Mouse (Mus musculus): ENCODE measurements around the gene Cdx2.
A peak's percentile ranks its signal among the peaks of the same experiment; 100 is the strongest.

Cdx2 gene

DNA sequence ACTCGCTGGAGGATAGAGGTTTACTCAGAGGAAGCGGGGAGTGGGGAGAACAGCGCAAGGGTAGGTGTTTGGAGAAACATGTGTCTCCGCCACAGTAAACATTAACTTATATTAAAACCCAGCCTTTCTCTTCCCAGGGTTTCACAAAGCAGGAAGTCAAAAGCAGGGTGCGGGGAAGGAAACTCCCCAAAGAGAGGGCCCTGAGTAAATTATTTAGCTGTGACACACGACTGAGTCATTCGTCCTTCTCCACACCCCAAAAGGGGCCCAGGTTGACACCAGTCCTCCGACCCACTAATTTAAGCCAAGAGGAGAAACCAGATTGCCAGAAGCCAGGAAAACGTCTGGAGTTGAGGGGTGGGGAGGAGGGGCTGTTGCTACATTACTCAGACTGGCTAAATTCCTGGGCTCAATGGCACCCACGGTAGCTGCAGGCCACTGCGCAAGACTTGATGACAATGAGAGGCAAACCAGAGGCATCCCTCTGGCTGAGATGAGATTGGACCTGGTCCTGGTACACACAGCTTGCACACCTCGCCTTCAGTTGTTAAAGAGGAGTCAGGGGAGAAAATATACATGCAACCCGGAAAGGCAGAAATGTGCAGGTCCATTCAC is 14.5 kb downstream of the Cdx2 start:
- DNase-seq (ENCODE audit: low spot score), result peak; percentile 36

GRCm38 (mm10) chr5:147291764-147292505 is 15.1 kb downstream of the Cdx2 start:
- DNase-seq (ENCODE audit: low spot score), result no peak

- no peak for DNase-seq (ENCODE audit: low spot score)
Measured at GRCm38 (mm10) chr5:147284365-147284764, 22.7 kb downstream of the Cdx2 start.

GRCm38 (mm10) chr5:147277547-147277925 is 29.5 kb downstream of the Cdx2 start:
- no peak for DNase-seq (ENCODE audit: low spot score)

DNA sequence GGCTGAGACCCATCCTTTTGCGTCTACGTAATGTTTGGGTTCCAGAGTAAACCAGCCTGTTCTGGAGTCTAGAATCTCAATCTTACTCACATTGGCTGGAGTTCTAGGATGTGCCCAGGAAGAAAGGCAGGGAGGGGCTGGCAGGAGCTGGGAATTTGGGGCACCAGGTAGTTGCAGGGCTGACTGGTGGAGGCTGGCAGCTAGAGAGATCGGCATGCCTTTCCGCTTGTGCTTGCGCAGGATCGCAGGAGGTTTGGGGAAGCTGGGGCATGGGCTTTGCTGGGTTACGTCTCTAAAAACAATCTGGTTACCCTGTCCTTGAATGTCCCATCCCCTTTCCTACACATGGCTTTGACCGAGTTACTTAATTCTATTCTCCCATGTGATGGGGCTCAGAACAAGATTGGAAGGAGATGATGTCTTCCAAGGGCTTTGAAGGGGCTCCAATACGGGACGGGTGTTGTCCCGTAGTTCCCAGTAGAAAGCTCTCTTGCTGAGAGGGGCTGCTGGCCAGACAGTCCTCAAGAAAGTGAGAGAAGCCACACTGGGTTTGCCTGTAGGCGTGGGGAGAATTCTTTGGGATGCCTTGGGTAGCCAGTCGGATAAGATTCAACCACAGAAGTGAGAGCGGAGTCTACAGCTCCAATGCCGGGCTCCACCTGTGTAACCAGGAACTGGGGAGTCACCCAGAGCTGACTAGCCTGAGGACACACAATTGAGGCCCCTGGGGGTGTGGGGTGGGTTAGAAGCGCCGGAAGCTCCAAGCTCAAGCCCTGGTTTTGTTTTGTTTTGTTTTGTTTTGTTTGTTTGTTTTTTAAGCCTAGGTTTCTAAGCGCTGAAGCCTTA is 30.1 kb downstream of the Cdx2 start:
- DNase-seq (ENCODE audit: low spot score), result no peak

DNA sequence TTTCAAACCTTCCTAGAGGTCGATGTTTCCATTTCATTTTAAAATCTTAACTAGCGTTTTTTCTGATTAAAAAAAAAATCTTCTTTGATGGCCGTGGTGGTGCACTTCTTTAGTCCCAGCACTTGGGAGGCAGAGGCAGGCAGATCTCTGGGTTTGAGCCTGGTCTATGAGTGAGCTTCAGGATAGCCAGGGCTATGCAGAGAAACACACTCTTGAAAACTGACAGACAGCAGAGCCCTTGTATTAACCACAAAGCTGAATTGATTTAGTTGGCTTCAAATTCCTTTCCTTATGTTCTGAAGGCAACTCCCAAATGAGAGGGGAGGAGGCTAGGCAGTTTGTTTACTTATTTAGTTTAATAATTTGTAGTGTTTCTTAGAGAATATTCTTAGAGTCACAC is 31.3 kb downstream of the Cdx2 start:
- no peak for DNase-seq (ENCODE audit: low spot score)

- DNase-seq (ENCODE audit: low spot score), result no peak
Measured at GRCm38 (mm10) chr5:147274174-147275141, 32.6 kb downstream of the Cdx2 start.

DNA sequence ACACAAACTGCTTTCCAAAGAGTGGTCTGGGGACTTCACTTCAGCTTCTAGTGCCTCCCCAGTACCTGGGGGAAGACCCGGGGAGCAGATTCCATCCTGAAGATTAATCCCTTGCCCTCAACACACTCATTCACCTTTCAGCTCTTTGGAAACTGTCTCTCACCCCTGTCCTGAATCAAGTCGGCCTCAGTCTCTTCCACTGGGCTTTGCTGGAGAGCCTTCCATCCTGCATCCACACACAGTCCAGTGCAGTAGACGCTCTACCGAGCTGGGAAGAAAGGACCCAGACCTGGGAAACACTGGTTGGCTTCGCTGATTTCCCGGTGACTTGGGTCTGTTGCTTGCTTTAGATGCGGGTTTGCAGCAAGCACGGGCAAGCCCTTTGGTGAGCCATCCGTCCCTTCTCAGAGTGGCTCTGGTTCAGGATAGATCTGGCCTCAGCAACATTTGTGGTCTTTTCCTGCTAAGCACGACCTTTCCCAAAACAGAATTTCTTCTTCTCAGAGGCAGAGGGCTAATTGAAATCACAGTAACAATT is 34.2 kb downstream of the Cdx2 start:
- no peak for DNase-seq (ENCODE audit: low spot score)

GRCm38 (mm10) chr5:147272046-147272807 is 34.8 kb downstream of the Cdx2 start:
- no peak for DNase-seq (ENCODE audit: low spot score)

DNA sequence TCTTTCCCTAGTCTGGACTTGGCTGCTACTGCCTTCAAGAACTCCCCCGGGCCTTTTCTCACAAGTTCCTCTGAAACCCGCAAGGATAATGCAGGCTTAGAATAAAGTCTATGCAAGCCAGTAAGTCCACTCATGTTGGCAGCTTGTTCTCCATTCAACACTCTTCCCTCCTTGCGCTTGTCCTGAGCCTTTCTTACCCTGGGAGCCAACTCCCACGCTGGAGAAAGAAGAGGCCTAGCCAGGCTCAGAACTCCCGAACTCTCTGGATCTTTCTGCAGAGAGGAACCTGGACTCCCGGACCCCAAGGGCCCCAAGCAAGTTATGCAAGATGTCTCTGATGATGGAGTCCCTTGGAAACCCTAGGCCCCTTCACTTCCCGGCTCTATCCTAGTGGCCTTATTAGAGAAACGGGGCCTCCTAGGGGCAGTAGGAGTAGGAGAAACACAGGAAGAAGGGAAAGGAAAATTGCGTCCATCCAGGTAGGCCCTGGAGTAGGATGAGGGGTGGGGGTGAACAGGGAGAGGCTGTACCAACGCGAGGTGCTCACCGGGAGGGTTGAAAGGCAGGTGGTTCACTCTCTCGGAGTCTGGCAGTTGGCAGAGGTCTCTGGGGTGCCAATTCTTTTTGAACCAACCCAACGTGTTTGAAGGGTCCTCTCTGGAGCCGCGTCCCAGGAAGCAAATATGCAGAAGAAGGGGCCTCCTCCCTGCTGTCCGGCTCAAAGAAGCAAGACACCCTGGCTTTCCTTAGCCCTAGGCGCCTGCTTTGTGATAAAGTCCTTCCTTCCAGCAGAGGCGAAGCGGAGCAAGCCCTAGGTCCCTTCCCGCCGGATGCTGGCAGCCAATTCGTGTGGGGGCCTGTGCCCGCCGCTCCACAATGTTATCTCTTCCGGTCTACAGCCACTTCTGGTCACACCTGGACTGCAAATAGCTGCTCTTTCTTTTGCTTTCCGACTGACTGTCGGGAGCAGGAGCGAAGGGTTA is 36.1 kb downstream of the Cdx2 start:
- no peak for DNase-seq (ENCODE audit: low spot score)

DNA sequence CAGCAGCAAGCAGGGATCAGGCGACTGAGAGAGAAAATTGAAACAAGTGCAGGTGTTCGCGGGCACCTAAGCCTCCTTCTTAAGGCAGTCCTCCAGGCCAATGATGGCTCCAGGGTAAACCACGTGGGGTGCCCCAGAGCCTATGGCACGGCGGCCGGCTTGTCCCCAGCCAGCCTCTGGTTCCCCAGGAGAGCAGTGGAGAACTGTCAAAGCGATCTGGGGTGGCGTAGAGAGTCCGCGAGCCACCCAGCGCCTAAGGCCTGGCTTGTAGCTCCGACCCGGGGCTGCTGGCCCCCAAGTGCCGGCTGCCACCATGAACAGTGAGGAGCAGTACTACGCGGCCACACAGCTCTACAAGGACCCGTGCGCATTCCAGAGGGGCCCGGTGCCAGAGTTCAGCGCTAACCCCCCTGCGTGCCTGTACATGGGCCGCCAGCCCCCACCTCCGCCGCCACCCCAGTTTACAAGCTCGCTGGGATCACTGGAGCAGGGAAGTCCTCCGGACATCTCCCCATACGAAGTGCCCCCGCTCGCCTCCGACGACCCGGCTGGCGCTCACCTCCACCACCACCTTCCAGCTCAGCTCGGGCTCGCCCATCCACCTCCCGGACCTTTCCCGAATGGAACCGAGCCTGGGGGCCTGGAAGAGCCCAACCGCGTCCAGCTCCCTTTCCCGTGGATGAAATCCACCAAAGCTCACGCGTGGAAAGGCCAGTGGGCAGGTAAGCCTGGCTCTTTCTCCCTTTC is 37.0 kb downstream of the Cdx2 start, which contains the start of gene Pdx1:
Gene Pdx1, plus strand, starts transcription at position 34 of the 747 bp plus-strand sequence.
- DNase-seq (ENCODE audit: low spot score), result no peak

DNA sequence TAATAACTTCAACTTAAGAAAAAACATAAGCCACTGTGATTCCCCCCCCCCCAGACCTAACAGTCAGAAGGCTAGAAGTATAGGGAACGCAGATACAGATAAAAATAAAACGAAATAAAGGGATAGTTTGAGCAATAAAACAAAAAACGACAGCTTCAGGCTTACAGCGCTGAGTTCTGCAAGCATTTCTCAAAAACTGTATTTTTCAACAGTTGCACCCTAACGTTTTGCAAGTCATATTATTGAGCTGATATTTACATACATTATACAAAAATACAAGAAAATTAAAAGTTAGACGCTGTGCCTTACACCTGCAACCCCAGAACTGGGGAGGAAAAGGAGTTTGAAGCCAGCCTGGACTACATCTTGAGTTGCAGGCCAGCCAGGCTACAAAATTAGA is 37.7 kb downstream of the Cdx2 start:
- DNase-seq (ENCODE audit: low spot score), result no peak

DNA sequence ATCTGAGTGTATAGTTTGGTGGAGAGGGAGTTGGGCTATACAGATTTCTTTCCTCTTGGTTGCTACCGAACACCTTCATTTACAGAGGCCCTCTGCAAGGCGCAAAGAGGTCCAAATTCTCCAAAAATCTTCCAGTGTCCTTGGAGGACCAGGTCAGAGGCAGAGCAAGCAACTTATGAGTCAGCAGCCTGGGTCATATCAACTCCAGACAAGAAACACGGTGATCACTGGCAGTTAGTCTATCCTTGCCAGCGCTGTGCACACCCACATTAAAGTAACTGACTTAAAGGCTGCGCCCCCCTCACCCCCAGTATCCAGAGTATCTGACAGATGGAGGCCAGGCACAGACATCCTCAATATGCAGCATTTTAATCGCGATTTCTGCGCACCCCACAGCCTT is 38.3 kb downstream of the Cdx2 start:
- no peak for DNase-seq (ENCODE audit: low spot score)

GRCm38 (mm10) chr5:147267434-147267833 is 39.6 kb downstream of the Cdx2 start:
- peak; percentile 10 for DNase-seq (ENCODE audit: low spot score)

DNA sequence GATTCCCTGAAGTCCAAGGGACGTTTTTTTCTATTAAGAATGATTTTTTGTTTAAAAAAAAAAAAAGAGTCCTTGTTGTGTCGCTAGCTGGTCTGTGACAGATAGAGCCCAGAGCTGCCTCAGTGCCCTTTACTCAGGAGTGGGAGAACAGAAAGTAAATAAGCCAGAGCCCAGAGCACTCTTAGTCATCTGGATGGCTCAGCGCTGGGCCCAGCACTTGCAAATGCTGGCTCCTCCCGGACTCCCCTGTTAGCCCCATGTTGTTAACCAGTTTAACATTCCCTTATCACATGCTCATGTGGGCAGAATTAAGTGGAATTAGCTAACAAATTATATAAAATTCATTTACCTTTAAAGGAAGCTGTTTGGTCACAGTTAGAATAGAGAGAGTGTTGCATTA is 43.1 kb downstream of the Cdx2 start:
- no peak for DNase-seq (ENCODE audit: low spot score)

DNA sequence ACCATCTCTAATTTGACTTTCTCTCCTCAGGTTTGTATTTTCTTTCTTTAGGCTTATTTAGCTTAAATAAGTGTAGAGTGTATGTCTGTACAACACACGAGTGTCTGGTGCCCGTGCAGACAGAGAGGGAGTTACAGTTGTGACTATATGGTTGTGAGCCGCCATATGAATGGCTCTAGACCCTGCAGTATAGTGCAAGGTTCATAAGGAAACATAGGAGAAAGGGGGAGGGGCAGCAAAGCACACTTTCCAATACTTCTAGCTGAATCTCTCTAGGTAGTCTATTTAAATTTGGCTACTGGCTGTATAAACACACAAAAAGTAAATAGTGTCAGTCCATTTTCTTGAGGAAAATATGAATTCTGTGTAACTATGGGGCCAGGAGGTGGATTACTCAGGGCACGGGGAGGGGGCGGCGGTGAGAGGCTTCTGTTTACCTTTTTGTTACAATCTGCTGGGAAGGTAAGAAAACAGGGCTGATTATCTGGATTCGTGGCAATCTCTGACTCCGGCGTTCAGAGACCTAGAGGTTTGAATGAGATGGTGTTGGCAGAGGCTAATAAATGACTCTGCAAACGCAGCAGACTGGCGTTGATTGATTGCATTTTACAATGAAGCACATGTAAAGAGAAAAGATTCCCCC is 45.0 kb downstream of the Cdx2 start:
- DNase-seq (ENCODE audit: low spot score), result no peak

DNA sequence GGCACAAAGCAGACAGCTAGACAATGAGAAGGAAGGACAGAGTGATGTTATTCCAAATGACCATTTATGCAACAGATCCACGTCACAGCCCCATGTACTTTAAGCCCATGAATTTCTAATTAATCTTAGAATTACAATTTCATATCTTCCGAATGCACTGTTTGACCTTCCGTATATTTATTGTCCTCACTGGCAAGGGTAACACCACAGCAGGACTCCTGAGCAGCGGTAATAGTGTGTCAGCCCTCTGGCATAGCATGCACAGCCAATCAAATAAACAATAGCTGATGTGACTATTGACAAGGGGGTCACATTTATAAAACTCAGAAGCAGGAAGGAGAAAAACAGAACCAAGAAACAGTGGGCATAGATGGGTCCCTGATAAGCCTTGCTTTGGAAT is 46.3 kb downstream of the Cdx2 start:
- DNase-seq (ENCODE audit: low spot score), result no peak

DNA sequence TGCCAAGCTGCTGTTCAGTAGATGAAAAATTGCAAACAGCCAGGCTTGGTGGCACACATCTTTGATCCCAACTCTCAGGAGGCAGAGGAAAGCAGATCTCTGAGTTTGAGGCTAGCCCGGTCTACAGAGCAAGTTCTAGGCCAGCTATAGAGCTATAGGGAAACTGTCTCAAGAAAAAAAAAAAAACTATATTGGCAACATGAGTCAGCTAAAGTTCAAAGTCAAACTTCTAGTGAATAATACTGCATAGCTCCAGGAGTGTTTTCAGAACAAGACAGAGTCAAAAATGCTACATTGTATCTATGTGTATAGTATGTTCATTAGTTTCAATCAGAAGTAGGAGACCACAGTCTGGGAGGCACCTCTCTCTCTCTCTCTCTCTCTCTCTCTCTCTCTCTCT is 46.9 kb downstream of the Cdx2 start:
- DNase-seq (ENCODE audit: low spot score), result no peak

Data from MN1 (cell line).